Mouse (Mus musculus) frontal cortex, postnatal 14 days (tissue): ENCODE data around the gene Pde4d.

Source experiments
- DNase-seq, 2 experiments: peaks; one replicate each; pipeline ENCODE4 v3.0.0; 2022; ENCODE audit warnings: low spot score in 2 of 2

Pde4d gene

GRCm38 (mm10) chr13:109296347-109297037 lies 846.7 kb downstream of the Pde4d start:
- DNase-seq, result no peak

- DNase-seq, result no peak
Measured at GRCm38 (mm10) chr13:109298852-109299251, 849.1 kb downstream of the Pde4d start.

GRCm38 (mm10) chr13:109299511-109300250 lies 849.9 kb downstream of the Pde4d start:
- DNase-seq, result no peak

- DNase-seq, result no peak
Measured at GRCm38 (mm10) chr13:109312542-109312941, 862.8 kb downstream of the Pde4d start.

- no peak for DNase-seq
Measured at GRCm38 (mm10) chr13:109315608-109316007, 865.9 kb downstream of the Pde4d start.

- no peak for DNase-seq
Measured at GRCm38 (mm10) chr13:109317644-109318043, 867.9 kb downstream of the Pde4d start.

DNA sequence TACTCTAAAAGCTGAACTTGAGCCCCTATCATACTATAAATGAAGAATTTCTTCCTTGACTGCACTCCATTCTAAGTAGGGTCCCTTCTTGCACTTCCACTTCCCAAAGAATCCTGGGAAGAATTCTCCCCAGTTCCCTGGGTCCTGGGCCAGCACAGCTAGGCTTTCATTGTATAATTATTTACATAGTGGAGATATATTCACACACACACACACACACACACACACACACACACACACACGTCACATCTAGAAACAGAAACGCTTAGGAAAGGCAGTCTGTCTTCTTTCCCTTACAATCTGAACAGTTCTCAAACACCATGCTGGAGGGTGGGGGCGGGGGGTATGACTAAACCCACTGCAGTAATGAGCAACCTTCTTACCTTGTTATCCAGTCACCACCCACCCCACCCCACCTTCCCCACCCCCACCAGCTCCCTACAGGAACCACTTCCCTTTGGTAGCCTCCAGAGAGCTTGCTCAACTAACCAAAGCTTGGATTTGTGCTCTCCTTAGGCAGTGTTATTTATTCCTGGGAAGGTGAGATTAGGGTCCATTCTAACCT lies 868.8 kb downstream of the Pde4d start:
- DNase-seq, result no peak

DNA sequence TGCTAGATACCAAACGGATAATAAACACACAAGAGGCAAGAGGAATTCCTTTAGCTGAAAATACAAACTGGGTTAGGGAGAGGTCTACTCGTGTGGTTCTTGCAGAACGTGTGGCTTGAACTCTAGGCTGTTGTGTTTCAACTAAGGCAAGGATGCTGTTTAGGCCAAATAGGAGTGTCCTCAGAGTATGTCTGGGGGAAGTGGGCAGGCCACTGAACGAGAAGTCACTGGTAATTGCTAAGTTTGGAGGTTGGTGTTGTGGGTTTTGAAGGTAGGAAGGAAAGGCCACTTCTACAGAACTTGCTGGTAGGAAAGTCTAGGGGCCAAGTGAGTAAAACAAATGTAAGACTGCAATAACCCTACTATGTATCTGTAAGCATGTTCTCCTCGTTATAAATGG lies 876.3 kb downstream of the Pde4d start:
- DNase-seq, result no peak

GRCm38 (mm10) chr13:109331563-109331962 lies 881.8 kb downstream of the Pde4d start:
- no peak for DNase-seq

GRCm38 (mm10) chr13:109341902-109342301 lies 892.2 kb downstream of the Pde4d start:
- no peak for DNase-seq

GRCm38 (mm10) chr13:109342469-109342868 lies 892.7 kb downstream of the Pde4d start:
- no peak for DNase-seq

DNA sequence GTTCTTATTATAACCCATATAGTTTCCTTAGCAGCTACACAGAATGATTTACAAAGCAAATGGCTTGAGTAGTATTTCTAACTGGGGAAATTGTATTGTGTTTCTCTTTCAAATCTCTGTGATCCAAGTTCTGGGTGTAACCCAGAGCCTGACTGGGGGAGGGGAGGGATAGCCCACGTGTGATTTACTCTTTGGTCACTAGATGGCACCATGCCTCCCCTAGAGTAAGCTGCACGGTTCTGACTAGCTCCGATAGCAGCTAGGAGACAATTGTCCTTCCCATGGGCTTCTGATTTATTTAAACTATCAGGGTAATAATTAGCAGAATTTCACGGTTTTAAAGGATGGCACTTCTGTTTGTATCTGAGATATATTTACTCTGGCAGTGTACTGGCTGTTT lies 893.8 kb downstream of the Pde4d start:
- peak; percentile 60 to 76 for DNase-seq

DNA sequence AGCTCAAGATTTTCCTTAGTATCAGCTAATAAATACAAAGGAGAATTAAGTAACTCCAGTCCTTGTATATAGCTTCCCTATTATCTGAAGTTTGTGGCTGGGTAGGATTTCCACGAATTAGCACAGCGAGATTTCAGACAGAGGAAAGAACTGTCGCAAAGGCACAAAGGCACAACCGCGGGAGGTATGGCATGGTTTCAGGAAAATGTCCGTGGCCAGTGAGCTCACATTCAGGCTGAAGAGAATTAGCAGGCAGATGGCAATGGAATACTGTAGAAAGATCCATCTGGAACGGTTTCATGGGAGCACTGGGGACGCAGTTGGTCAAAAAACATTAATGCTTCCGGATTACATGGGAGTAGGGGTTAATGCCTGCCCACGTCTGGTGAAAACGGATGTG lies 898.0 kb downstream of the Pde4d start:
- no peak for DNase-seq

DNA sequence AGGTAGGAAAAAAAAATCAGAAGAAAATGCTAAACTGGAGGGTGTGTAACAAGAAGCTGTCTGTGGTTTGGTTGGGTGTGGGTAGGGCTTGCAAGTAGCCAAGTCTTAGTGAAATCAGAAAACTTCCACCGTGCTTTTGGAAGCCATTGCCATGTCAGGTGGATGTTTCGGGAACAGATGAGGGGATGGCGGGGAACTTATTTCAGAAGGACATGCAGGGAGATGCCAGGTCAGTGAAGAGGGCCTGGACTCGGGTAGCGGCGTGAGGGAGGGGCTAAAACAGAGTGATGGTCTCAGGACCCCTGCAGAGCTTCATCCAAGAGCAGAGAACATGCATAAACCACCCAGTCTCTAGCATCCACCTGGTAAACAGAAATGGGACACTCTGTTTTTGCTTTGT lies 898.6 kb downstream of the Pde4d start:
- DNase-seq, result no peak

GRCm38 (mm10) chr13:109350100-109350499 lies 900.4 kb downstream of the Pde4d start:
- no peak for DNase-seq

DNA sequence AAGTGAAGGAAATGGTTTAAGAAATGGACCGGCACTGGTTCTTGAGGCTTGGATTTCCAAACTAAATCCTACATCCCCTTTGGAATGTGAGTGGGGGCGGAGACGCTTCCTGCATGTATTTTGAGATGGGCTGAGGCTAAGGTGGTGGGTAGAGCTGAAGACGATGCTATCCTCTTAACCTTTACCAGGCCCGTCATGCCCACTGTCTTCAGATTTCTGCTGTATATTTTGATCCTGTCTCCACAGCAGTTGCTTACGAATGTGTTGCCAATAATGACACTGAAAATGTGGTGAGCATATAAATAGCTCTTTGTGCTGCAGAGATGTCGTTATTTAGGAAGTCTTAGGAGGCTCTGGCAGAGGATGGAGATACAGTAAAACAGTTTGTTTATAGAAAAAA lies 904.3 kb downstream of the Pde4d start:
- no peak for DNase-seq

- no peak for DNase-seq
Measured at GRCm38 (mm10) chr13:109356252-109356651, 906.5 kb downstream of the Pde4d start.

DNA sequence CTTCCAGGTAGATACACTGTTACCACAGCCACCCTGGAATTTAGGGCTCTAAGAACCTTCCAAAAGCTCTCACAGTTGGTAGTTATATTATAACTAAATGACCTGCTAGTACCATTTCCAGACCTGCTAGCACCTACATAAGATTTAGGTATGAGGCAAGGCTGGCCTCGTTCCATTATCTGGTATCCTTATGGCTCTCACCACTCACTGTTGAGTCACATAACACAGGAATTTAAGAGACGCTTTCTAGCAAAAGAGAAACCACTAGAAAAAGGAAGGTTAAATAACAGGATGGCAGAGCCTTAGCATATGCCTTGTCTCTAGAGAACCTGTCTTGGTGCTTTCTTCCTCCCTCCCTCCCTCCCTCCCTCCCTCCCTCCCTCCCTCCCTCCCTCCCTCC lies 910.2 kb downstream of the Pde4d start:
- DNase-seq, result no peak

GRCm38 (mm10) chr13:109362340-109362739 lies 912.6 kb downstream of the Pde4d start:
- DNase-seq, result no peak

GRCm38 (mm10) chr13:109374465-109374864 lies 924.7 kb downstream of the Pde4d start:
- no peak for DNase-seq

DNA sequence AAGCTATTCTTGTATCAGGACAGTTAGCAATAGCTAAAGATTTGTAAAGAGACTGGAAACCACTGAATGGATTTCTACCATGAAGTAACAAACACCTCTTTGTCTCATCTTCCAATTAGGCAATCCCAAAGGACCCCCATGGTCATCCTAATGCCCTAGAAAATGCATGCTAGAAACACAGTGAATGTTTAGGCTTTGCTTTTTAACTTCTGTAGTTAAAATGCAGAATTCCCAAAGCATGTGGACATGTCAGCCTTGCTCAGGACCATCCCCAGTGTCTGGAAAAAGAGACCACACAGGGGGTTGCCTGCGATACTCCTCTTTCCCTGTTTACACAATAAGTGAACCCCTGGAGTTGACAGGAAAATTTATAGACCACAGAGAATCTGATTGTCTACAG lies 926.9 kb downstream of the Pde4d start:
- DNase-seq, result no peak

- DNase-seq, result no peak
Measured at GRCm38 (mm10) chr13:109380149-109380548, 930.4 kb downstream of the Pde4d start.

DNA sequence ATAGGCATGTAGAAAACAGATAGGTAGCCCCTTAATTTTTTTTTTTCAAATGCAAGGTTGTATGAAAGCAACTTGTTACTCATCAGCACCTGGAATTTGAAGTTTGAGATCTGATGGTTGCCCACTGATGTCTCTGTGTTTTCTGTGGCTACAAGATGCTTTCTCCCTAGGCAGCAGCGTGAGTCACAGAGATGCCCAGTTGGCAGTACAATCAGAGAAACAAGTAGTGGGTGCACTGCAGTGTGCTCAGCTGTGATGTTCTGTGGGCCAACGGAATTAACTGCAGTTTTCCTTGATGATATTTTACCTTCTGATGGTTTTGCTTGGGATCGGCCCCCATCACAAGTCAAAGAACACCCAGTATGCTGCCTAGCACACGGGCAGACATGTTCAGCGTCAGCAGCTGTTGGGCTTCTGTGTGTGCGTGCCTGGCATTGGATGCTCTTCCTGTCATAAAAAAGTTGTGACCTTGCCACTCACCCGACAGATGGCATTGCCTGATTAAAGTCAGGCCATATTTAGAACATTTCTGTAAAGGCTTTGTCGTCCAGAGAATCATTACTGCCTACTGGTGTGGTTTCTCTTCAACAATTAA lies 939.0 kb downstream of the Pde4d start:
- DNase-seq, result no peak
